Mouse (Mus musculus) heart, postnatal 14 days (tissue): ENCODE results near the gene Usp17lc. TPM values are rescaled to one million over a fixed set of nuclear protein-coding genes. Genes with fewer than 3 reads are reported as not detected.
"Not testable (repeated sequence)": the region's sequence is repeated elsewhere in the genome, so short reads cannot be mapped to it uniquely, and the experiment has no call there.

Source experiments
- DNase-seq, 2 experiments: peaks; one replicate each; pipeline ENCODE4 v3.0.0; 2021 to 2022
- intact Hi-C: fragments of 180-260 bp; cut with DNase I; formaldehyde crosslinking; loops from one replicate; pipeline ENCODE4 v1.15.1; 2025
- long read RNA-seq, 2 experiments: library from polyadenylated mRNA; stranded (forward); transcript quantifications; one replicate each; pipeline ENCODE4 v2.0.0; 2021
- microRNA-seq, 2 experiments: library from miRNA; unstranded; fragments of <30 nt; microRNA quantifications; one replicate each; pipeline ENCODE4 v1.2.0; 2021 to 2022
- total RNA-seq, 2 experiments: library from RNA; stranded (reverse); gene quantifications; 2 replicates each; pipeline ENCODE4 v1.2.3; 2021

The Usp17lc gene
- not detected for total RNA-seq
- long read RNA-seq, experiment 1, result 0 reads
- long read RNA-seq, experiment 2, result 0 reads

DNA sequence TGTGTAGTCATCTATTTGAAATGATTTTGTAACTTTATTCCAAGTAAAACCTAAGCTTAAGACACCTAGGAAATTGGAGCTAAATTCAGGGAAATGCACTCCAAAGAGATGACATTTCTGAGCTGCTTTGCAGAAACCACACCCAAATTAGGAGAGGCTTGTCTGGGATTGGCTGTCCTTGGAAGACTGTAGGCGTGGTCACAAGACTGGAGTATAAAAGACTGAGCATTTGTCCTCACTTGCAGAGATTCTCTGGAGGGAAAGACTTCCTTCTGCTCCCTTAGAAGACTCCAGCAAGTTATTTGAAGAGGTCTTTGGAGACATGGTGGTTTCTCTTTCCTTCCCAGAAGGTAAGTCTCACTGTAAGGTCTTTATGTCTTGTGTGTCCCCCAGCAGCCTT, at the start of gene Usp17lc:
Gene Usp17lc, plus strand, starts transcription at position 301 of the 400 bp plus-strand sequence.
- DNase-seq, intact Hi-C loops: not testable (repeated sequence)

DNA sequence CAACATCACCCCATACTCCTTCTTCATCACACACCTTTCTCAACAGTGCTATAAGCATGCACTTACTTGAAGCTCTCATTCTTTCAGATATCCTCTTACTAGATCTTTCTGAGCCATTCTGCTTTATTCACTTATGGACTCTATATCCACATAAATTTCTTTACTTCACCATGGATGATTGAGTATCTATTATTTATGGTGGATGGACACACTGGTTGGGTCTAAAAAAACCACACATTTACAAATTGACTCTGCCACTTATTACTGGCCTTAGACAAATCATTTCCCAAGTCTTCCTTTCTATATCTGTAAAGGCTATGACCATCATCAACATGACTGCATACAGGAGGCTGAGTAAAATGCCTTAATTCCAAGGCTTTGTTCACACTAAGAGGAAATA, 28.8 kb upstream of the Usp17lc start, which contains the start of gene Olfr603:
Gene Olfr603, minus strand, starts transcription at position 101 of the 400 bp plus-strand sequence.
- intact Hi-C loops, result loop anchor here (5.0 kb wide), 1 partner anchor 79 kb away; the partner anchor contains the start of gene Olfr596
- no peak for DNase-seq

DNA sequence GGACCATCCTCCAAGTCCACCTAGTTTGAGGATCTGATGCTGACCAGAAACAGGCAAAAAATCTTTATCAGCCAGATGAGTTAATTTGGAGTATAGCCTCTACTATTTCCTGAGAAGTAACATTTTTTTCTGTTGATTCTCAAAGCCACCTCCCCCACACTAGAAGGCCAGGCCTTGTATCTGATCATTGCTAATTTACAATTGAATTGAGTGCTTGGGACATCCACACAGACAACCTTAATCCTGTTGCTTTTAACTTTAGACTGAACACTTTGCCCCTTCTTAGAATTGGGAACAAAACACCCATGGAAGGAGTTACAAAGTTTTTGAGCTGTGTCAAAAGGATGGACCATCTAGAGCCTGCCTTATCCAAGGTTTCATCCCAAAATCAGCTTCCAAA, 17.1 kb upstream of the Usp17lc start:
- no peak for DNase-seq
- intact Hi-C loops, result no loop called here

DNA sequence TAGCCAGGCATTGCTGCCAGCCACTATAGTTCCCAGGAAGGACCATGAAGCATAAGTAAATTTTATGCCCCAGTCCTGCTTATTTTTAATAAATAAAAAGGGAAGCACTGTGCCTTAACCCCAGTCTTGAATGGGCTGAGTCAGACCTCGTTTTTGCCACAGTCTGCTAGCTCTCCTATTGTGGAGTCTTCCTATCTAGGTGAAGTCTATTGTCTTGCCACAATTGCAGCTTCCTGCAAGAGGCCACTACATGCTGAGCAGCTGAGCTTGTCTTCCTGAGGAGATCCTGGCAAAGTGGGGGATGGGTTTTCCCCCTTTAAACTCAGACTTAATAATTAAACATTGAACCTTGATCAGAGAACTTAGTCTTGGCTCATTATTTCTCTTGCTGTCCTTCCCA, 15.9 kb upstream of the Usp17lc start:
- intact Hi-C loops, result no loop called here
- DNase-seq, result no peak

DNA sequence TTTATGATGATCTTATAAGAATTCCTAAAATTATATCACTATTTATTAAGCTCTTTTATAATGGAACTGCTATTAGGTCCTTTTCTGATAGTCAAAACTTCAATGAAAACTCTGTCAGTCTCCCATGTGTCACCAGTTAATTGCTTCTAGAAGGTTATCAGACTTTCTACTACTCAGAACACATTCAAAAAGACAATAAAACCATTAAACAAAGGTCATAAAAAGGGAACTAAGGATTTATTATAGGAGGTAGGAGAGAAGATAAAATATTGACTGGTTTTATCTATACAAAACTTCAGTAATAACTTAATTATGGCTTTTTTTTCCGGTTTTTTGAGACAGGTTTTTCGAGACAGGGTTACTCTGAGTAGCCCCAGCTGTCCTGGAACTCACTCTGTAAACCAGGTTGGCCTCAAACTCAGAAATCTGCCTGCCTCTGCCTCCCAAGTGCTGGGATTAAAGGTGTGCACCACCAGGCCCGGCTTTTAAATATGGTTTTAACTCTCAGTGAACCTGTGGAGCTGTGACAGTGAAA, 8.3 kb upstream of the Usp17lc start:
- DNase-seq, intact Hi-C loops: not testable (repeated sequence)

DNA sequence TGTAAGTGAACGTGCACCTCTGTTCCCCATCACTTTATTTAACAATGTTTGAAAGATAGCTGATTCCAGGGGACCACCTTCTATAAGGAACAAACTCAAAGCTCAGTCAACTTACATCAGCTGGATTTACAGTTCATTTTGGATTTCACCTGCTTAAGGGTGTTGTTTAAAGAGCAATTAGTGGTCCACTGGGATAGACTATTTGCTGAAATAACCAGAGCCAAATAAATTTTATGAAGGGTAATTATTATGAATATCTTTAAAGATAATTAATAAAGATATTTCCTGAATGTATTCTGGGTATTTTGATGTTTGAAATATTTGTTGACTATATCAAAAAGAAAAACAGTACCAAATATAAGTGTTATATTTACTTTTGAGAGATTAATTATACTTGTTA, 30.5 kb downstream of the Usp17lc start, which contains the start of gene Olfr605:
Gene Olfr605, minus strand, starts transcription at position 101 of the 400 bp plus-strand sequence.
- no peak for DNase-seq
- intact Hi-C loops, result no loop called here

DNA sequence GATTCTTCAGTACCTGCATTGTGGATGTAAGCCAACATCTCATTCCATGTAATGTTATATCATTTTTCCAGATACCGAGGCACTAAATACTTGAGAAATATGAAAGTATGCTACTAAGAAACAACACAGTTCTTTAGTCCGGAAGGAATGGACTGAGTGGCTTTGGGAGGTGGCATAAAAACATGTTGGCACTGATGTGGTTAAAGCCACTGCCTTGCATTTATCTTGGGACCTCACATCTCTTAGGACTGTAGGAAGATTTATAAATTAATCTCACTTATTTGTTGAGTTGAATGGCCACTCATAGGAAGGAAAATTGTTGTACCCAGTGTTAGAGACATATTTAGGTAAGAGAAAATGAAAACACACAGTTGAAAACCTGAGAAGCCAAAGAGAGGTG, 33.9 kb downstream of the Usp17lc start, which contains the start of gene Olfr606:
Gene Olfr606, plus strand, starts transcription at position 301 of the 400 bp plus-strand sequence.
- no peak for DNase-seq
- intact Hi-C loops, result no loop called here

DNA sequence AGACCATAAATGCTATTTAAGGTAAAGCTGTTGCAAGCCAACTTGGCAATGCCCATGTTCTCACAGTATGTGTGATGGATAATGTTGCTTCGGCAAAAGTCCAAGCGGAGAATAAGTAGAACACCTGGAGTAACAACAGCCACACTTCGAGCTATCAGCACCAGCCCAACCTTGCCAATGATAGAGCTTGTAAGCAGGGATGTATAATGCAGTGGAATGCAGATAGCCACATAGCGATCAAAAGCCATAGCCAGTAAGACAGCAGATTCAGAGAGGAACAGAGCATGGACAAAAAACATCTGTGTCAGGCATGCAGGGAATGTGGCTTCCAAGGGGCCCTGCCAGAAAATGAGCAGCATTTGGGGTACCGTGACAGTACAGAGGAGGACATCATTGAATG, 45.7 kb downstream of the Usp17lc start:
- intact Hi-C loops, result no loop called here
- DNase-seq, result peak in 1 of 2 experiments; percentile 26

Small RNA genes lying within 50 kb of the gene (microRNA-seq; reads per million reads assigned to microRNA genes)
- 0 reads per million in 2 experiments for gene Gm25774

Other genes with a start within 250 kb of the Usp17lc start
- gene Olfr591, start 236.7 kb upstream of the Usp17lc start, total RNA-seq, result not detected
- not detected for gene Olfr592, start 230.3 kb upstream of the Usp17lc start, total RNA-seq
- not detected for gene Olfr593, start 203.2 kb upstream of the Usp17lc start, total RNA-seq
- not detected for gene Olfr594, start 198.1 kb upstream of the Usp17lc start, total RNA-seq
- gene Usp17ld, start 162.6 kb upstream of the Usp17lc start, total RNA-seq, result not detected
- gene Olfr596, start 109.4 kb upstream of the Usp17lc start, total RNA-seq, result not detected
- gene Olfr597, start 98.8 kb upstream of the Usp17lc start, total RNA-seq, result not detected
- not detected for gene Olfr598, start 91.5 kb upstream of the Usp17lc start, total RNA-seq
- gene Olfr599, start 79.2 kb upstream of the Usp17lc start, total RNA-seq, result not detected
- not detected for gene Olfr600, start 65.4 kb upstream of the Usp17lc start, total RNA-seq
- not detected for gene Olfr601, start 52.4 kb upstream of the Usp17lc start, total RNA-seq
- not detected for gene Olfr603, start 28.9 kb upstream of the Usp17lc start, total RNA-seq
- gene Olfr605, start 30.4 kb downstream of the Usp17lc start, total RNA-seq, result not detected
- gene Olfr606, start 34.0 kb downstream of the Usp17lc start, total RNA-seq, result not detected
- gene Olfr607, start 49.1 kb downstream of the Usp17lc start, total RNA-seq, result not detected
- not detected for gene Olfr608, start 54.8 kb downstream of the Usp17lc start, total RNA-seq
- not detected for gene Olfr609, start 83.0 kb downstream of the Usp17lc start, total RNA-seq
- gene Olfr610, start 97.0 kb downstream of the Usp17lc start, total RNA-seq, result not detected
- not detected for gene Olfr611, start 105.8 kb downstream of the Usp17lc start, total RNA-seq
- not detected for gene Olfr612, start 127.6 kb downstream of the Usp17lc start, total RNA-seq
- not detected for gene Olfr613, start 133.0 kb downstream of the Usp17lc start, total RNA-seq
- not detected for gene Olfr615, start 141.0 kb downstream of the Usp17lc start, total RNA-seq
- not detected for gene Olfr616, start 154.1 kb downstream of the Usp17lc start, total RNA-seq
- not detected for gene Olfr617, start 158.0 kb downstream of the Usp17lc start, total RNA-seq
- gene Olfr618, start 175.0 kb downstream of the Usp17lc start, total RNA-seq, result not detected
- not detected for gene Olfr619, start 185.5 kb downstream of the Usp17lc start, total RNA-seq
- gene Olfr620, start 197.5 kb downstream of the Usp17lc start, total RNA-seq, result not detected
- gene Olfr622, start 227.6 kb downstream of the Usp17lc start, total RNA-seq, result not detected
- not detected for gene Olfr623, start 248.6 kb downstream of the Usp17lc start, total RNA-seq